Mouse (Mus musculus): ENCODE results near the gene Tgm2.

GRCm38 (mm10) chr2:158154641-158155040 is 8.4 kb upstream of the Tgm2 start:
- no peak for TF ChIP-seq CTCF (IDR thresholded peaks at IDR 0.05)
- no peak for TF ChIP-seq EP300 (IDR thresholded peaks at IDR 0.05)
